Mouse (Mus musculus): ENCODE data around the gene Kif12. TPM values are rescaled to one million over a fixed set of nuclear protein-coding genes. Genes with fewer than 3 reads are reported as not detected.

Kif12 gene
- polyA plus RNA-seq, 1 experiment from 2014 or later, result 5.1 TPM

- Histone ChIP-seq H3K9me3 (replicated peaks) (no peaks in the 10 kb centered on the region), H3K27ac (replicated peaks) (peak overlapping the region; percentile 57), H3K4me2 (no peak overlapping the region), H3K9ac (no peak overlapping the region), H3K4me3 (replicated peaks) (no peak overlapping the region), H3K4me1 (replicated peaks) (peaks cover 6% of the 10 kb centered on the region; the same call in 1 of the 2 replicates), H3K36me3 (replicated peaks) (no peaks in the 10 kb centered on the region), H3K27me3 (no peaks in the 10 kb centered on the region)
- ATAC-seq (ENCODE audit: insufficient read depth), result peak; percentile 76
- 39% methylated on average over 8 of the region's 8 CpGs for WGBS (ENCODE audit: insufficient replicate concordance)
Measured at GRCm38 (mm10) chr4:63156726-63157634, 15.0 kb downstream of the Kif12 start.

DNA sequence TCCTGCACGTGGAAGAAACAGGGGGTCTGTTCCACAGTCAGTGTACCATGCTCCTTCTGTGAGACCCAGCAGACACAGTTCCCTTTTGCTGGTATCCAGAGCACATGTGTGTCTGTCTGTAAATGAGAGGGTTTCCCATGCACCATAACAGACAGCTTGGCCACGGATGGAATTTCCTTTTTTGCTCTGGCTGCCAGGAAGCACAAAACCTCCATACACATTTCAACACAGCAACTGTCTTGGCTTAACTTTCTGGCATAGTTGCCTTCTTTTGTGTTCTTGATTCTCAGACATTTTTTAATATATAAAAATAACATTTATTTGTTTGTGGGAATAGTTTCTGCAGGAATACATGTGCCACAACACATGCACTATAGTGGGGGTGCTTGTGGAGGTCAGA lies 16.3 kb downstream of the Kif12 start:
- H3K4me2 ChIP-seq, result no peak overlapping the region
- H3K27ac ChIP-seq (replicated peaks), result no peak overlapping the region; the same call in 1 of the 2 replicates
- no peak overlapping the region for H3K9ac ChIP-seq
- WGBS (ENCODE audit: insufficient replicate concordance), result 23% methylated on average over 2 of the region's 2 CpGs
- peaks cover 9% of the 10 kb centered on the region for H3K4me1 ChIP-seq (replicated peaks)
- H3K9me3 ChIP-seq (replicated peaks), result no peaks in the 10 kb centered on the region
- no peaks in the 10 kb centered on the region for H3K36me3 ChIP-seq (replicated peaks)
- no peak overlapping the region for H3K4me3 ChIP-seq (replicated peaks)
- ATAC-seq (ENCODE audit: insufficient read depth), result no peak
- H3K27me3 ChIP-seq, result no peaks in the 10 kb centered on the region

DNA sequence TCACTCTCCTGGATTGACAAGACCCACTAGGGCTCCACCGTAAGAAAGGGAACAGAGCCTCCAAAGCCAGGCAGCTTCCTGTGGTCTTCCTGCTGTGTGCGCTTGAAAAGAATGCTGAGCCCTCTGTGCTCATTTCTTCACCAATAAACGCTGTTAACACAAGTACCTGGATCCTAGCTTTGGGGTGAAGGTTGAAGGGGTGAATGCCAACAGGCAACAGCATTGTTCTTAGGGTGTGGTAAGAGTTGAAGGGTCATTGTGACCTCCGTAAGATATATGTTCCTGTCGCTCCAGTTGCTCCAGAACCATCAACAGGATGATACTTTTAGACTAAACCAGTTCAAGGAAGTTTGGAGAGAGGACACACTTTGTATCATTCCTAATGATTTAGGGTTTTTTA lies 17.2 kb downstream of the Kif12 start, which contains the start of gene Ambp:
Gene Ambp, minus strand, starts transcription at position 101 of the 400 bp plus-strand sequence.
- peak within 1 kb of the TSS; percentile 41 for H3K4me3 ChIP-seq (replicated peaks)
- no peaks in the 10 kb centered on the region for H3K9me3 ChIP-seq (replicated peaks)
- no peak within 1 kb of the TSS for H3K4me2 ChIP-seq
- no peaks in the 10 kb centered on the region for H3K27me3 ChIP-seq
- H3K36me3 ChIP-seq (replicated peaks), result peaks cover 4% of the 10 kb centered on the region
- WGBS (ENCODE audit: insufficient replicate concordance), result 22% methylated on average over 5 of the region's 5 CpGs
- H3K27ac ChIP-seq (replicated peaks), result peak within 1 kb of the TSS; percentile 41
- peaks cover 12% of the 10 kb centered on the region for H3K4me1 ChIP-seq (replicated peaks)
- no peak for ATAC-seq (ENCODE audit: insufficient read depth)
- no peak within 1 kb of the TSS for H3K9ac ChIP-seq

- Histone ChIP-seq H3K9ac (no peak overlapping the region), H3K4me1 (replicated peaks) (peaks cover 12% of the 10 kb centered on the region), H3K36me3 (replicated peaks) (peaks cover 10% of the 10 kb centered on the region), H3K9me3 (replicated peaks) (no peaks in the 10 kb centered on the region), H3K27me3 (no peaks in the 10 kb centered on the region), H3K27ac (replicated peaks) (peak overlapping the region; percentile 41; the same call in 1 of the 2 replicates), H3K4me2 (no peak overlapping the region), H3K4me3 (replicated peaks) (peak overlapping the region; percentile 41)
- peak; percentile 48 for ATAC-seq (ENCODE audit: insufficient read depth)
- 29% methylated on average over 4 of the region's 4 CpGs for WGBS (ENCODE audit: insufficient replicate concordance)
Measured at GRCm38 (mm10) chr4:63154028-63154427, 17.9 kb downstream of the Kif12 start.

DNA sequence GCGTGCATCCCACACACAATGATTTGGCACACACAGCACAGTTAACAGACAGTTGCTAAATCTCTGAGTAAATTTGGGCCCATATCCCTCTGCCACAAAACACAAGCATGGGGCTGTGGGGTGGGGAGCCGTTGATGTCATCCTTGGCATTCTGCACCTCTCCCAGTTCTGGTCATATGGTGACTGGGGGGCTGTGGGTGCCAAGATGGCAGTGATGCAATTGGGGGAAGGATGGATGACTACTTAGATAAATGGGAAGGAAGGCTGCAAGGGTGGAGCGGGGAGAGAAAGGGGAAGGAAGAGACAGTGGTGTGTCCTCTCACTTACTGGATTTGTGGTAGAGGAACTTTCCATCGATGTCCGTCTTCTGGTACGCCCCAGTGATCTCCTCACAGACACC lies 20.8 kb downstream of the Kif12 start:
- H3K9me3 ChIP-seq (replicated peaks), result 0 out of 2 replicates have a peak, but pooled peaks cover 3% of the 10 kb centered on the region
- no peak overlapping the region for H3K9ac ChIP-seq
- no peak for ATAC-seq (ENCODE audit: insufficient read depth)
- H3K4me3 ChIP-seq (replicated peaks), result peak overlapping the region; percentile 41
- H3K4me2 ChIP-seq, result peak overlapping the region; percentile 55
- H3K4me1 ChIP-seq (replicated peaks), result peaks cover 12% of the 10 kb centered on the region
- peaks cover 25% of the 10 kb centered on the region for H3K36me3 ChIP-seq (replicated peaks)
- H3K27ac ChIP-seq (replicated peaks), result no peak overlapping the region
- no peaks in the 10 kb centered on the region for H3K27me3 ChIP-seq
- 33% methylated on average over 6 of the region's 6 CpGs for WGBS (ENCODE audit: insufficient replicate concordance)

DNA sequence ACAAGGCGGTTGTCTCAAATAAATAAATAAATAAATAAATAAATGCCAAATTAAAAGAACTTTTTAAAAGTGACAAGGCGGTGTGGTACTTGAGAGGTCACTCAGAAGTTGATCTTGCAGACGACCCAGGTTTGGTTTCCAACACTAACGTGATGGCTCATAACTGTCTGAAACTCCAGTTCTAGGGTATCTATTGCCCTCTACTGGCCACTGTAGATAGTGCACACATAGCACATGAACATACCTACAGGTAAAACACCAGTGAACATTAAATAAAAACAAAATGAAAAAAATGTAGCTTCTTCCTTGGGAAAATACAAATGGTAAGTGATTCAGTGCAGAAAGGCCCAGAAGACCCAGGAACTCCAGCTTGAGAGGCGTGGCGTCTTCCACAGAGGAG lies 24.7 kb downstream of the Kif12 start:
- Histone ChIP-seq H3K9ac (no peak overlapping the region), H3K4me3 (replicated peaks) (no peak overlapping the region), H3K27ac (replicated peaks) (no peak overlapping the region), H3K27me3 (no peaks in the 10 kb centered on the region), H3K36me3 (replicated peaks) (peaks cover 39% of the 10 kb centered on the region), H3K4me2 (no peak overlapping the region), H3K4me1 (replicated peaks) (peaks cover 5% of the 10 kb centered on the region), H3K9me3 (replicated peaks) (0 out of 2 replicates have a peak, but pooled peaks cover 3% of the 10 kb centered on the region)
- WGBS (ENCODE audit: insufficient replicate concordance), result 77% methylated on average over 6 of the region's 6 CpGs
- ATAC-seq (ENCODE audit: insufficient read depth), result no peak

DNA sequence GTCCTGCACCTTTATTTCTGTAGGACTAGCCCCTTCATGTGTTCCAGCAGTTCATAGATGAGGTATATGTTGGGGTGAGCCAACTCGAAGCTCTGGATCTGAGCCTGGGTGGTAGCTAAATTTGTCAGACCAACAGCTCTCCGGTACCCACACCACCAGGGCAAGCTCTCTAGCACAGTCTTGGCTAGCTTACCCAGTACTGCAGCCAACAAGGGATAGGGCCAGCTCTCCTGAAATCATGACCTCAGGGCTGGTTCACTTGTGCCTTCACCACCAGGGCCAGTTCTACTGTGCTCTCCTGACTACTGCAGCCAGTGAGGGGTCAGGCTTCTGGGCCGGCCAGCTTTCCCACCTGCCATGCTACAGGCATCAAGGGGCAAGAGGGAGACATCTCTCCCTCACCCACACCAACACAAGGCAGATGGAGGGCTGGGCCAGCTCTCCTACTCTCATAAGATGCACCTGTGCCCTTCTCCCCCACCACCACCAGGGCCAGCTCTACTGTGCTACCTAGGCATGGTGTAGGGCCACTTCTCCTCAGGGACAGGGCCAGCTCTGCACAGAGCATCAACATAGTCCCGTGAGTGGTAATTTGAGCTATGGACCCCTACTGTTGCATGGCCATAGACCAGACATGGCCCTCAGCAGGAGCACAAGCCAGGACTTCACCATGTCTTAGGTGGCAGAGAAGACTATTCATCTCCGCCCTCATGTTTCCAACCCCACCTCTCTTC lies 41.9 kb downstream of the Kif12 start:
- 62% methylated on average over 5 of the region's 5 CpGs for WGBS (ENCODE audit: insufficient replicate concordance)
- Histone ChIP-seq H3K9ac (no peak overlapping the region), H3K4me1 (replicated peaks) (no peaks in the 10 kb centered on the region), H3K4me3 (replicated peaks) (no peak overlapping the region), H3K4me2 (no peak overlapping the region), H3K36me3 (replicated peaks) (no peaks in the 10 kb centered on the region), H3K9me3 (replicated peaks) (no peaks in the 10 kb centered on the region), H3K27ac (replicated peaks) (no peak overlapping the region), H3K27me3 (no peaks in the 10 kb centered on the region)
- no peak for ATAC-seq (ENCODE audit: insufficient read depth)

DNA sequence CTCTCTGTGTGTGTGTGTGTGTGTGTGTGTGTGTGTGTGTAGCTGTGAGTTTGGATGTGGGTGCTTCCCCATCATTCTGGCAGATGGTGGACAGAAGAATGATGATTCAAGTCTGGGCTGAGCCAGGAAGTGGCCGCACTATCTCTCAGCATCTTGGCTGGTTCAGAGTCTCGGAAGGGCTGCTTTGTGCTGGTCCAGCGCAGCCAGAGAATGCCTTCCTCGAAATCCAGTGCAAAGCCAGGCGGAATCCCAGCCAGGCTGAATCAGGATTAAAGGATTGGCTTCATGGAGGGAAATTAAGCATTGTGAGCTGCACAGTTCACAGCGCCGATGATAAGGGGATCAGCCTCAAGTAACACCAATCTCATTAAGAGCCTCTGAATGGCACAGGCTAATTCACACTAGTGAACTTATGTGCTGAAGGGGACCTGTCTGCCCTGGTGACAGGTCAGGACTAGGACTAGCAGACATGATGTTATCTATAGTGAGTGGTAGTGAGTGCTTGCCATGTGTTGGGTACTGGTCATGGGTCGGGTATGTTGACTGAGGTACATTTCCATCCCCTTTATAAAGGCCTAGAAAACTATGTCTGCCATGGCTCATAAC lies 47.0 kb downstream of the Kif12 start:
- Histone ChIP-seq H3K9ac (no peak overlapping the region), H3K27me3 (no peaks in the 10 kb centered on the region), H3K4me3 (replicated peaks) (no peak overlapping the region), H3K27ac (replicated peaks) (no peak overlapping the region), H3K36me3 (replicated peaks) (peaks cover 5% of the 10 kb centered on the region; the same call in 1 of the 2 replicates), H3K9me3 (replicated peaks) (no peaks in the 10 kb centered on the region), H3K4me2 (no peak overlapping the region), H3K4me1 (replicated peaks) (no peaks in the 10 kb centered on the region)
- ATAC-seq (ENCODE audit: insufficient read depth), result no peak
- WGBS (ENCODE audit: insufficient replicate concordance), result 51% methylated on average over 8 of the region's 8 CpGs

DNA sequence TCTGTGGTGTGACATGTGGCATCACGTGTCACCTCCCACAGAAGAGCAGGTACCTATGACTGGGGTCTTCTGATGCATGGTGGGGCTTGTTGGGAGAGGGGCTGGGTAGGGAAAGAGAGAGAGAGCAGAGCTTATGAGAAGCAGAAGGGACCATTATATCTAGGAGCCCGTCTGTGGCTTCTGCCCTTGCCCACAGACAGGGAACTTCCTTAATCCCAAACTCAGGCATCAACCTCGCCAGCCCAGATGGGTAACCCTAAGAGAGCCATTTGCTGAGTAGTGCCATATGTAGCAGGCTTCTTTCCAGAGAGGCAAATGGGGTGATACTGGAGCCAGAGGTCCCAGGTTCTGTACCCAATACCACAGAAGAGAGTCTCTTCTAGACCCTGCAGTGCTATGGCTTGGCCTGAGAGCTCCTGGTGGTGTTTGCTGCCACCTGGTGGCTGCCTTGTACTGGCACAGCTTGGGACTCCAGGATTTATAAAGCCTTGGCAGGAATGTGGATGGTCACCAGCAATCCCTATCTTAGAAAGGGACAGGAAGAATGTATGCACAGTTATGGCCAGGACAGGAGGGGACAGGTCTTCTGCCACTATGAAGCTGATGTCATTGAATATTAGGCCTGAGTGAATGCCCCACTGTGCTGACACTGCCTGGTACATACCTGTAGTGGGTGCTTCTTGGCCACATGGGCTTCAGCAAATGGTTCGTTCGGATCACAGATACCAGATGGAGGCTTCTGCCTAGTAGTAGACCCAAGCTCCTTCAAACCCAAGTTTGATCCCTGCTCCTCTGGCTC lies 53.1 kb downstream of the Kif12 start:
- H3K4me2 ChIP-seq, result no peak overlapping the region
- no peak overlapping the region for H3K4me3 ChIP-seq (replicated peaks)
- peaks cover 5% of the 10 kb centered on the region; the same call in 1 of the 2 replicates for H3K36me3 ChIP-seq (replicated peaks)
- H3K27me3 ChIP-seq, result no peaks in the 10 kb centered on the region
- no peak overlapping the region for H3K9ac ChIP-seq
- no peaks in the 10 kb centered on the region for H3K9me3 ChIP-seq (replicated peaks)
- no peaks in the 10 kb centered on the region for H3K4me1 ChIP-seq (replicated peaks)
- no peak overlapping the region for H3K27ac ChIP-seq (replicated peaks)
- ATAC-seq (ENCODE audit: insufficient read depth), result peak; percentile 28; the same call in 1 of the 2 replicates
- WGBS (ENCODE audit: insufficient replicate concordance), result 50% methylated on average over 5 of the region's 5 CpGs

All from liver, embryonic 15.5 days (tissue).